Mouse (Mus musculus): ENCODE measurements at regions not wholly inside any gene's neighbourhood (a gene's known extent, or its start where the extent isn't known, plus 50 kb on each side); places are given as distances from the start of the nearest gene placed in this dataset.

DNA sequence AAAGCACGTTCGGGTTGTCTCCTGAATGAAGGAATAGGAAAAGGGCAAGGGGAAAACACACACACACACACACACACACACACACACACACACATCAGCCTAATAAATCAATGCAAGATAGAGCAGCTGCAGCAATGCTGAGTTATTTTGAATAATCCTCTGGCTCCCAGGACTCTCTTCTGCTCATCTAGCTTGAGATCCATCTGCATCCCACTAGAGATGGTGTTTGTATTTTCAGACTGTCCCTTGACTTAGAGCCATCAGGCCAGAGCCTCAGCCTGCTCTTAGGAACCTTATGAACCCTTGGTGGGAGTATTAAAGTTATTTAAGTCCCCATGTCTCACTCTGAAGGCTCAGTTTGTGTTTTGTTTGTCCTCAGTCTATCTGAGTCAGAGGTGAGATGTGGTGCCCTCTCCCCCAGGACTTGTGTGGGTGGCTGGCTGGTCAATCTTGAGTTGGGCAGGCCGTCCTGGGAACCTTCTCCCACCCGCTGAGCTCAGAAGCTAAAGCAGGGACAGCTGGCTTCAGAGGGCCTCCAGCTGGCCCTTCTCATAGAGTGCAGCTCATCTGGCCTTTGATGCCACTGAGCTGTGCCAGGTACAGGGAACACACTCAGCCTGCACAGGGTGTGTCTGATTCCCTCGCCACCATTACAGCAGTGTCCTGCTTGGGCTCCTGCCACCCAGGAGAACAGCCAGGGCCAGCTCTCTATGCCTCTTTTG is 95.1 kb upstream of the S1pr3 start:
- TF ChIP-seq CTCF (IDR thresholded peaks at IDR 0.05; ENCODE audit: insufficient read depth, low read depth, low read length) (no peak), POLR2A (IDR thresholded peaks at IDR 0.05; ENCODE audit: insufficient read depth, low read depth, low read length) (no peak)

Data from olfactory bulb, adult 2 months (tissue).